Mouse (Mus musculus) adrenal gland, postnatal 4 days (tissue): ENCODE measurements around the gene Il9r. TPM values are rescaled to one million over a fixed set of nuclear protein-coding genes. Genes with fewer than 3 reads are reported as not detected.

Experiments
- DNase-seq, 2 experiments: peaks; one replicate each; pipeline ENCODE4 v3.0.0; 2021 to 2022; ENCODE audit warnings: low spot score in 2 of 2, mixed read lengths in 2 of 2
- long read RNA-seq, 2 experiments: library from polyadenylated mRNA; stranded (forward); transcript quantifications; one replicate each; pipeline ENCODE4 v2.0.0; 2021
- total RNA-seq, 2 experiments: library from RNA; stranded (reverse); gene quantifications; 2 replicates each; pipeline ENCODE4 v1.2.3; 2021

The Il9r gene
- total RNA-seq, result under 1 TPM; 0.17 to 0.40 TPM
- long read RNA-seq, experiment 1, result 0 reads
- long read RNA-seq, experiment 2, result 0 reads

DNA sequence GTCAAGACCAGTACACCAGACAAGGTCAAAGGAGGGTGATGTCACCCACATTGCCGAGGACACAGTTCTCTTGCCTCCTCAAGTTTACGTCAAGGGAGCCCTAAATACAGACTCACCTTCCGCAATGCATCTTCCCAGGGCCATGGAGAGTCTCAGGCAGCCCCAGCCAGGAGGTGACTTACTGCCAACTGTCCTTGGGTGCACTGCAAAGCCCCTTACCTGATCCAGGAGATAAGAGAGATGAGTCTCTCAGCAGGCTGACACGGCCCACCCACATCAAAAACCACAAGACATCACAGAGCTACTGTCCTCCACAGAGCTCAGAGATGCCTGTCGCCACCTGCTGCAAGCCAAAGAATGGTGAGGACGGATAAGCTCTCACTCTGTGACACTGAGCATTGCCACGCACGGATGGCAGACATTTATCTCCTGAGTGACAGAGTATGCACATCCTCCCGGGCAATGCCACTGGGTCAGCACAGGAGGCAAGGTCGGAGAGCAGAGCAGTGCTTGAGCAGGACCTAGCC, at the start of gene Il9r:
Gene Il9r (minus strand): TSS at position 205 of the 527 bp plus-strand sequence.
- DNase-seq, result no peak

DNA sequence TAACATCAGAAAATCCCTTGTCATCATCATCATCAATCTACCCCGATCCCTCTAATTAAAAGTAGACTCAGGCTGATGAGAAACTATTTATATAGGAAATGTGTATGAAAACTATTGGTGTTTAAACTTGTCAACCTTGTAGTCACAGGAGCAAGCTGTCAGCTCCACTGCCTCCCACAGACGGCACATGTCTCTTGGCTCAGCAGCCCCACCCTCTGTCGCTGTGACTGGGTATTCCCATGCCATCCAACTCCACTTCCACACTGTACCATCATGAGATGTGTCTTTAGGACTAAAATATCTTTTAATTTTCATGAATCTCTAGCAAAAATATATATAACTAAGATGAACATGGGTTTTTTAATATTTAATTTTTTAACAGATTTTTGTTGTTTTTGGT, 48.3 kb upstream of the Il9r start:
- DNase-seq, result no peak

DNA sequence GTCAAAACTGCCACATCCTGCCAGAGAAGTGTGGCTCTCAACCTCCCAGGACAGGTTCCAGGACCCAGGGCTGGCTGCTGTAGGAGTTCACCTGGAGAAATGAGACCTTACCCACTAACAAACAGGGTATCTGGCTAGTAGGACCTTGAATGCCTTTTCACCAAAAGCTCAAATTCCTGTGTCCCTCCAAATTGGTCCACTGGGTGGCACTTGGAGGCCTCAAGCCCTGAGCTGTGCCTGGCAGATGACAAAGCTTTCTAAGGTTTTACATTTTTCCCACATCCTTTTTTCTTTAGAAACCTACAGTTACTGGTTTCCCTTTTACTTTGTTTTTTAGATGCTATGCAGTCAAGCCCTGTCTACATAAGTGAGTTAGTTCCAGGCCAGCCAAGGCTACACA, 47.0 kb upstream of the Il9r start:
- no peak for DNase-seq

DNA sequence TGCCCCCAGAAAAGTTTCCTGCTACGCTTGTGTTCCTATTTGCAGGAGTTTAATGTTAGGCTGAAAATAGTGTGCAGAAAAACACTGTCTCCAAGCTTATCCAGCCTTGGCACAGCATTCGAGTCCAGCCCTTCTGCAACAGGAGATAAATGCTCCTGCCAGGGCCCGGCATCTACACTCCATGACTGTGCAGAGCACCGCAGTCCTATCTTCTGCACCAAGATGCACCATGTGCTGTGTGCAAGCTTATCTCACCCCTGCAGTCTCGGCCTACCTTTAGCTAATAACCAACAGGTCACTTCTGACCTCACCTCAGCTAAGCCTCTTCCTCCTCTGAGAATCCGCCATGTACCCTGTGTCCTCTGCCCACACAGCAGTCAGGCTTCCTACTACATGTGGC, 45.5 kb upstream of the Il9r start:
- no peak for DNase-seq

DNA sequence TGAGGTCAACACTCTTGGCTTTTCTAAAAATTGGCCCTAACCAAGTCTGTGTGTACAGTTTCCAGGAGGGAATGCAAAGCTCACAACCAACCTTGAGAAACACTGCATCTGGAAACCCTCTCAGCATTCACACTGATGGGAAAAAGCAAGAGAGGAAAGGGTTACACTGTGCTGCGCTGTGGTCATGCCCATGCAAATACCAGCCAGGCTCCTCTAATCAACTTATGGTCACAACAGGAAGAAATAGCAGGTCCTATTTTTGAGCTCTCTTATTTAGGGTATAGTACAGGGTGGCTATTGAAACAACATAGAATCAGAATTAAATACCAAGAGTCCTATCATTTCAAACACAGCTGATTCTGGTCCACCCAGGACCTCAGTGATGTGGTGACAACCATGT, 44.5 kb upstream of the Il9r start:
- no peak for DNase-seq

DNA sequence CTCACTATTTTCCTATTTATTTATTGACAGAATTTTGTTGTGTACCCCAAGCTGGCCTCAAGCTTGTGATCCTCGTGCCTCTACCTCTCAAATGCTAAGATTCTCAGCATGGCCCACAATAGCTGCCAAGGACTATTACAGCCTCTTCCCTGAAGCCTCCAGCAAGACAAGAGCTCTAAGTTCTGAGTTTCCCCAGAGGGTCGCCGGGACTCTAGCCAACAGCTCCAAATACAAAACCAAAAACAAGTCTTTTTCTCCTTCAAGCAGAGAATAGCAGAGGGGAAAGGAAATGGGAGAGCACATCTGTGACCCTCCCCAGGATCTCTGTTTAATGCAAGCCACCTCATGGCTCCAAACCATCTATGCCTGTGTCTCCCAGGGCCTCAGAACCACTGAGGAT, 44.0 kb upstream of the Il9r start:
- DNase-seq, result no peak

DNA sequence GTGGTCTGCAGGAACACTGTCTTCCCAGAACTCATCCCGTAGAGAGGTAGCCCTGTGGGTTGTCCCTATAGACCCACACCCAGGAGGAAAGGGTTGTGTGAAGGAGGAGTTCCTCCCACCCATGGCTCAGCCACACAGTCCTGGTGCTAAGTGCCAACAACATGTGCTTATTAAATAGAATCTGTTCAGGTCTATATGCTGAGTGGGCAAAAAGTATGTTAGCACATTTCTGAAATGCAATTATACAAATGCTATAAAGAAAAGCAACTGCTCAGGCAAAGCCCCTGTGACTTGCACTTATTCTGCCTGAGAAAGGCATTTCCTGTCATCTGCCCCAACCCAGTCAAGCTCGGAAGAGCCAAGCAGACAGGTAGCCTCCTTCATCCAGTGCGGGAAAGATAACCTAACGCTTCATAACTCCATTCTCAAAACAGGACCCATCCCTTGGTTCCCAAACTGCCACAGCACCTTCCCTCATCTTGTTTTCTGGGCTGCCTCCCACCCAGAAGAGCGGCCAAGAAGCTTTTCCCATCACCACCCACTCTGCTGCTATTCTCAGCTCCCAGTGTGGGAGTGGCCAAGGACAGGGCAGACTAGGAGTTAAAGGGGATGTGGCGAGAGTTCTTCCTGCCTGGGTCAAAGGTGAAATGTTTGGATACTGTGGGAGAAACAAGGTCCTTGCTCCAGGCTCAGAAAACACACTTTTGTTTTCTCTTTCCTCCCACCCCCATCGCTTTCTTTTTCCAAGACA, 43.3 kb upstream of the Il9r start:
- DNase-seq, result no peak

DNA sequence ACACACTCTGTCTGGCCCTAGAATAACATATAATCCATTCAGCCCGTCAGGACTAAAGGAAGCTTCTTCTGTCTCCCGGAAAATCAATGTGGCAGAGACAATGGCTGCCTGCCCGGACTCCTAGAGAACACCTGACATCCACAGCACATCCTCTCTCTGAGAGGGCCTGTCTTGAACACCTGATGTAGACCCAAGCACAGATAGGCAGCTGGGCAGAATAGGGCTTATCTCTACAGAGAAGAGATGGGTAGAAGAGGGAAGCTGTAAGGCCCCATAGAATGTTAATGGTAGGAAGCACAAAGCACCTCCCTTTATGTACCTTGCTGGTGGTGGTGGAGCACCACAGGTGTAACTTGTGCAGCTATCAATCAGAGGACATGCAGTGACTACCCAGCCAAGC, 42.1 kb upstream of the Il9r start:
- DNase-seq, result no peak

DNA sequence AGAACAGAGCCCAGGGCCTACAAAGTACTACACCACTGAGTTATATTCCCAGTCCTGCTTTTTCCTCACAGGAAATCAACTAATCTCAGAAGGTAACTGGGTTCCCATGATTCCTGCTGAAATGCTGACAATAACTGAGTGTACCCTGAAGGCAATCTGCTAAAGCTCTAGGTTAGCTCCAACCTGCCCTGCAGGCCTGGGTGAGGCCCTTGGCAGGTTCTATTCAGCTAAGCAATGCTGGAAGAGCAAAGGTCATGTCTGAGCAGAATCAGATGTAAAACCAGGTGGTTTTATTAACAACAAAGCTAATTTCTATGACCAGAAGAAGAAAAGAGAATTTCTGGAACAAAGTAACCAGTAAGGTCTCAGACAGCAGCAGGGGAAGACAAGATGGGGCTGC, 41.3 kb upstream of the Il9r start:
- no peak for DNase-seq

DNA sequence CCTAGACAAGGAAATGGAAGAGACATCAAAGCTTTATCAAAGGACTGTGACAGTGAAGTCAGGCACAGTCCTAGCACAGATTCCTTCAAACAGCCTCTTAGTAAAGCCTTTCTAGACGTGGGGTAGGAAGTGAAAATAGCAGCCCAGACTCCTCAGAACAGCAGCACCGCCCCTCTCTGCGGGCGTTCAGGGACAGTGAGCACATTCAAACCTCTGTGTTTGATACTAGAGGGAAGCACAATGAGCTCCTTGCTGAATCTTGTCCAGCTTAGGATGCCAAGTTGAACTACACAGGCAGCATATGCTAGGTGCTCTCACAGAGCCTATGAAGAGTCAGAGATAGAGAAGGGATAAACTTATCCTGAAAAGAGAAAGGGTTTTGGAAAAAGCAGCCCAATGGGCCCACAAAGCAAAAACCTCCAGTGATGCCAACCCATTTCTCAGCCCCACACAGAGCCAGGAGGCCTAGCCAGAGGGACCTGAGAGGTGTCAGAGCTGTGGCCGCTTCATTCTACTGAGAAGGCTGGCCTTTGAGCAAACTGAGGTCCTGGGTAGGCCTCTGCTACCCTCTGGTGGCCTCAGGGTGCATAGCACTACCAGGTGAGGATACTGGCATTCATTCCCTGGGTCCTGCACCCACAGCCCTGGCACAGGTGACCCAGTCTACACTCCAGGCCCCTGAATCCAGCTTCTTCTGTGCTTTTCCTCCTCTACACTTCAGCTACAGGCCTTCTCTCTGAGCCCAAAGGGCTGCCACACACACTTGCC, 38.2 kb upstream of the Il9r start:
- DNase-seq, result peak; percentile 25 to 60

DNA sequence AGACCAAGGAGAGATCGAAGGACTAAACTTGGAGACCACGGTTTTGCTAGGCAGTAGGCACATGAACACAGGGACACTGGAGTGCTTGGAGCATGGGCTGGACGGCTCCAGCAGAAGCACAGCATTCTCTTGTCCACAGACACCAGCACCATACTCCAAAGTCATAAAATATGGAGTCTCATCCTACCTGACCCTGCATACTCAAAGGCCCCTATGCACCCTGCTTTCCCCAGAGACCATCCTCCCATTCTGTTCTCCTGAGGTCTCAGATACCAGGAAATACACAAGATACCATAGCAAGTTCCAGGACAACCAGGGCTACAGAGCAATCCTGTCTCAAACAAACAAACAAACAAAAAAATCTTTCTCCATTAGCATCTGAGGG, 37.3 kb upstream of the Il9r start:
- no peak for DNase-seq

DNA sequence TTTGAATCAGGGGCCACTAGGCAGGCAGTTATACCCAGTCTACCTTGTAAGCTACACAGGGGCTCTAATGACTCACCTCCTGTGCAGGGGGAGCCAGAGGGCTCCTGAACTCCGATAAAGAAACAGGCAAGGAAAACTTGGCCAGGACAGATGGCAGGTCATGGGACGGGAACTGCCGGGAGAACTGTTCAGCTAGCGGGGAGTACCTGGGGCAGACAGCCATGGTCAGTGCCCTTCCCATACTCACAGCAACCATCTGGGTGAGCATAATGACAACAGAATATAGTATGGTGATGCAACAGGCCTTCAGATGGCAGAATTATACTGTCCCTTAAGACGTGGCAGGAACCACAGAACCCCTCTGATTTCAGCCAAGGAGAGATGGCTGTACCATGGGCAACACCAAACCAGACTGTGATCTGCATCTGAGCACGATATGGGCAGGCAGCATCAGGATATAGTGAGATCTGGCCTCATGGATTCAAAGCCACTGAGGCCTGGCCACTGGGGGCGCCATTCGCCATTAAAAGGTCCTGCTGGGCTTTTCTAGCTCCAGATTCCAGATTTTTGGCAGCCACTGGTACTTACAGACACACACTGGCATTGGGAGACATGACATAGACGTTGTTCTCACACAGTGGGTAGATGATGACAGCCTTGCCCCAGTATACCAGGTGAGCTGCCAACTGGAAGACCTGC, 36.8 kb upstream of the Il9r start:
- DNase-seq, result no peak

DNA sequence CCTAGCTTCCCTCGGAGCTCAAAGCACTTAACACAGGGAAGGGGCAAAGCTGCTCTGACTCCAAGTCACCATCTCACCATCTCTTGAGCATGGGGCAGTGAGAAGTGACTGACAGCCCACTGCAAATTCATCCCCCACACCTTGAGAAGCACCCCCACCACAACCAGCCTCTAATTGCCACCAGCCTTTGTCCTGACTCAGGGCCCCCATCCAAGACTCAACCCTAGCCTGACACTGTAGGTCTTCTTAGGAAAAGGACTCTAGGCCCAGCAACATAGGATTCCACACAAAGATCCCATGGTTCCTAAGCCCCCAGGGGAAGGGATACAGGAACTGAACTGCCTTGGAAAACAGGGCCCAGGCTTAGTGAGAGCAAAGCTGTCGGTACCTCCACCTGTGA, 36.1 kb upstream of the Il9r start:
- DNase-seq, result no peak

DNA sequence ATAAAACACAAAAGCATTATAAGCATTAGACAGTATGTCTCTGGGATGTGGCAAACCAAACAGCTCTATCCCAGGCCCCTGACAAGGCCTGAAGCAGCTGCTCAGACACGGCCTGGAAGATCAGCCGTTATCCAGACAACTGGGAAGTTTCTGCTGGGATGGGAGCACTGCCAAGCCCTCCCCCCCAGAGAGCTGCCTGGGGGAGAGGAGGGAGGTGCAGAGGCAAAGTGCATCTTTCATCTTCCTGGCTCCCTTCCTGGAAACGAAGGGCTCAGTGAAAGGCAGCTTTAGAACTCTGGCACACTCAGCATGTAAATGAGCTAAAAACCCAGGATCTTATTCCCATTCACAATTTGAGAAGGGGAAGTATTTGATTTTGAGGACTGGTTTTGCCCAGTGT, 35.6 kb upstream of the Il9r start:
- peak in 1 of 2 experiments; percentile 48 for DNase-seq

DNA sequence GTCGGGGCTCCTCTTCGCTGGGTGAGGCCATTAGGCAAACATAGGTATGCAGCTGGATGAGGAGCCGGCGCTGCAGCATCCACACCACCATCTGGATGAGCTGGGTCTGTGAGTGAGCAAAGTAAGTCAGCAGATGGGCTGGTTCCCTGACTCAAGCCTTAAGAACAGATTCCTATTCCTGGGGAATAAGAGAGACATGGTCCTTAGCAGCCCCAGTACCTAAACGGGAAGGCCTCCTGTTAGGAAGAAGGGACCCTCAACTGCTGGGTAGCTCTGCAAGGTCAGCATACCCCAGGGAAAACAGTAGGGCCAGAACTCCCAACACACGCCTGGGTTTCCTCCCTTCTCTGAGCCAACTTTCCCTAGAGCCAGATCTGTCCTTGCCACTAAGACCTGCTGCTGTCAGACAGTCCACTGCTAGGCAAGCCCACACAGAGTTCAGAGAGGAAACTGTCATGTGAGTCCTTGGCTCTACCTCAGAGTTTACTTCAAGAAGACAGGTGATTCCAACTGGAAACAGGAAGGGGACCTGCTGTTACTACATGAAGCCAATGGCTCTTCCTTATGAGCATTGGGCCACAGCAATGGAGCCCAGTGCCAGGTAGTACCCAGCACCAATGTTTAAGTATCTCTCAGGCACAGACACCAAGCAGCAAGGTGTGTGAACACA, 34.9 kb upstream of the Il9r start:
- DNase-seq, result no peak

DNA sequence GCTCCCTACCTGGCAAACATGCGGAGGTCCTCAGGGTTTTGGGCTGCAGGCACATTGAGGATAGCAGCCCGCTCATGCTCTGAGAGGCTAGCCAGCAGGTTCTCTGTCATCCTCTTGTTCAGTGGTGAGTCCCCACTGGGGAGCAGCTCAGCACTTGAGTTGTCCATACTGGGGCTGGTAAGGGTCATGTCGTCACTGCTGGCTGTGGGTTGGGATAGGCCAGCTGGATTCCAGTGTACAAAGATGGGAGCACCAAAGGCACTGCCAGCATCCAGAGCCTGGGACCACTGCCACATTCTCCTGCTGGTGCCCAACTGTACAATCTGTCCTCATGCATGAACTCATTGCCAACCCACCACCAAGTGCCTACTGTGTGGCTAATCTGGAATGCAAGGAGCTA, 33.8 kb upstream of the Il9r start:
- DNase-seq, result no peak

DNA sequence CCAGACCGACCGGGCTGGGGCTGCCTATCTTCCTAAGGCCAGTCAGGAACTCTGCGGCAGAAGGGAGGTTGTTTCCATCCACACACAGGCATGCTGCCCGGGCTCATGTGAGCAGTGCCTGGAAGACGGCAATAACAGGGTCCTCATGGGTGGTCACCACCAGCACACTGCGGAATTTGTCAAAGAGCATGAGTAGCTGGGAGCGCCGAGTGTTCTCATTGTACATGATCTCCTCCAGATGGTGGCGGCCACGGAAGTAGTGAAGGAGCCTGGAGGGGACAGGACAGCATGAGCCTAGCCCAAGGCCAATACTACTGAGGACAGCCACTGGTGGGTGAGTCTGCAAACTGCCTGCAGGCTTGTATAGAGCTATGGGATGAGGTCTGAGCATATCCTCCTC, 32.8 kb upstream of the Il9r start:
- DNase-seq, result no peak

DNA sequence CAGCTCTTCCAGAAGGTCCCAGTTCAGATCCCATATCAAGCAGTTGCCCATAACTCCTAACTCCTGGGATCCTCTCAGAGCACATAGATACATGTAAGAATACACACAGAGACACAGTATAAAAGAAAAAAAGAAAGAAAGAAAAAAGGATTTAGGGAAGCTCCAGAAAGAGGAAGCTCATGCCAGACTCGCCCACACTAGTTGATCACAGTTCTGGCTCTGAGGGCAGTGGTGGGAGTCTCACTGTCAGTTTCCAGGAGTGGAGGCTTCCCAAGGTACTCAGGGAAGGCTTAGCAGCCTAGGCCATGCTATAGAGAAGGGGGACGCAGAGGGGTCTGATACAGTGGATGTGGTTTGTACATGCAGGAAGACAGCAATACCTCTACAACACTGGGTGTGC, 31.0 kb upstream of the Il9r start:
- DNase-seq, result no peak

DNA sequence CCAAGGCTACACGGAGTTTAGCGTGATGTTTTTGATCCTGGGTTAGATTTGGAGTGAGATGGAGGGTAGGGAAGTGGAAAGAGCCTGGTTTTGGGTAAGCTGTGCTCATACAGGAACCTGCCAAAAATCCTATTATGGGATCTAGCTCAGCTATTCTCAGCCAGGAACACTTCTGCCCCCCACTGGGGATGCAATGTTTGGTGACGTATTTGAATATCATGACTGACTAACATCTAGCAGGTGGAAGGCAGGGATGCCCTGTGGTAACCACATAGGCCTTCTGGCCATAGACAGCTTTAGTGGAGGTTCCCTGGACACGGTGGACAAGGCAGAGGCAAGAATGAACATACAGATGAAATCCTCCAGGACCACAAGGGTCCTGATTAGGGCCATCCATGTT, 30.1 kb upstream of the Il9r start:
- no peak for DNase-seq

DNA sequence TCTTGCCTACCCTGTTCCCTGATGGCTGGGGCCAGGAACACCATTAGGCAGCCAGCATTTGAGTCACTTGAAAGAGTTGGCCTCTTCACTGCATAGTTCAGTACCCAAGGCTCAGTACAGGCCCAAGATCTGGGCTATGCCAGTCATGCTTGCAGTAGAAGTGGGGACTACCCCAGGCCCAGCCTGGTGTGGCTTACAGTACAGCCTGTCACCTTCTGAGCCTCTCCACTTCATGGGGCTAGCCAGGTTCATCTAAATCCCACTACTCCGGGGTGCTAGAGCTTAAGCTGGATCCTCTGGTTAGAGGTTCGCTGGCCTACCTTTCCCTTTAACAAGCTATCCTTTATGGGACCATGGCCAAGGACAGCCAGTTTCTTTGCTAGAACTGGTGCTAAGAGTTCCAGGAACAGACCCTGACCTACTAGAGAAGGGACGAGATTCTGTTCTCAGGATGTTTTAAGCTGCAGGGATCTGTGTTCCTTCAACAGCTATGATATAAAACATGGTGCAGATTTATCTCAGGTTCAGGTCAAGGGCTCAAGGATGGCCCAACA, 28.3 kb upstream of the Il9r start:
- no peak for DNase-seq

DNA sequence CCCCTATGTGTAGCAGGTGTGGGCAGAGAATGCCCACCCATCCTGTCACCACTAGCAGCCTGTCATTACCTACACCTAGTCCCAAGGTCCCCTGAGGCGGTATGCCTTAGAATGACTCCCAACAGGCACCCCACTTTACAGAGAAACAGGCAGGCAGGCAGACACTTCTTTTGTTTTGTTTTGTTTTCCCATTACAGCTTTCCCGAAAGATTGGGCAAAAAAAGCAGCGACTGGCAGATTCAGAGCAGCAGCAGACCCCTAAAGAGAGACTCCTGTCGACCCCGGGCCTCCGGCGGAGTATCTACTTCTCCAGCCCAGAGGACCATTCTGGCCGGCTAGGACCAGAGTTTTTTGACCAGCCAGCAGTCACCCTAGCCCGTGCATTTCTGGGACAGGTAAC, 27.5 kb upstream of the Il9r start:
- no peak for DNase-seq
